Mouse (Mus musculus): ENCODE measurements at regions not wholly inside any gene's neighbourhood (a gene's known extent, or its start where the extent isn't known, plus 50 kb on each side); places are given as distances from the start of the nearest gene placed in this dataset.
A peak's percentile ranks its signal among the peaks of the same experiment; 100 is the strongest.

DNA sequence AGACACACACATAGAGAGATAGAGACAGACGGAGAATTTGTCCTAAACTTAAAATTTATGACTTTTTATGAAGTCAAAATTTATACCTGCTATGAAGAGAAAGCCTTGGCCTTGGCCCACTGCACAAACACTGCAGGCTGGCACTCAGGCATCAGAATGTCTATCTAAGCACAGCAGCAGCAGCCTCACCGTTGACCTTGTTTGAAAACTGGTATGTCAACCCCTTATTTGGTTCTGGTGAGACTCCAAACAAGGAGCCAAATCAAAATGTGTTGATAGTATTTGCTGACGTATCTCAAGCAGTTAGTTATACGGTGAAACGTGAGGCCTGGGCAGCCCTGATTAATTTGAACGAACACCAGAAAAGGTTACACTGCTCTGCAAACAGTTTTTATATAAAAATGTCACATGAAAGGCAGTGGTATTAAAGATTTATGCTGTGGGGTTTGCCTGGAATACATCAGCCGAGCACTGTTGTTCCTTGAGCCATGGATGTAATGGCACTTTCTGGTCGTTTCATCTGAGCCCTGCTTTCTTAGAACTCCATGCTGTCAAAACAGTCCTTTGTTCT is 97.1 kb upstream of the Gm9747 start:
- Histone ChIP-seq H3K36me3 (ENCODE audit: control insufficient read depth, insufficient read depth, low read length) (no peaks in the 10 kb centered on the region), H3K4me1 (ENCODE audit: control insufficient read depth, insufficient read depth, low read length) (no peaks in the 10 kb centered on the region), H3K9me3 (ENCODE audit: control insufficient read depth, low read length) (no peaks in the 10 kb centered on the region), H3K9ac (ENCODE audit: low read length) (no peak overlapping the region), H3K27ac (replicated peaks; ENCODE audit: low read depth, low read length) (no peak overlapping the region), H3K27me3 (ENCODE audit: control insufficient read depth, insufficient read depth, low read length) (no peaks in the 10 kb centered on the region), H3K4me3 (ENCODE audit: low read depth, low read length) (no peak overlapping the region), H3K4me2 (ENCODE audit: low read depth, severe bottlenecking) (no peak overlapping the region)
- ATAC-seq (ENCODE audit: insufficient number of reproducible peaks, low FRiP score, low TSS enrichment, low read depth) = peak; percentile 76; the same call in 1 of the 2 replicates
- peak; percentile 48 for DNase-seq (ENCODE audit: low spot score)
- WGBS = 23% methylated on average over 8 of the region's 8 CpGs

DNA sequence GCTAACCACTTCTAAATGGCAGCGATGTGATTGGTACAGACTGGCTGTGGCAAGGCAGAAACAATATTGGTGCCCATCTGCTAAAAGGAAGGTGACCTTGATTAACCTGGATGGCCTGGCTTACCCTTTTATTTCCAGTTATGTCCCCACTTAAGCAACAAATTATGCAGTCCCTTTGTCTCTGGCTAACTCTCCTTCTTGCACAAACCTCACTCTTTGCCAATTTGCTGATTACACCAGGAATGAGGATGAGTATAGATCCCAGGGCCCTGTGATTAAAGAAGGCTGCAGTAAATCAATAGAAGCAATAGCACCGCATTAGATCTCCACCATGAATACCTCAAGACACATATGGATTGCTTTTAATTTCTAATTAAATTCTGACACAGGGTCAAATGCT is 87.7 kb upstream of the Gm9747 start:
- Histone ChIP-seq H3K36me3 (ENCODE audit: control insufficient read depth, insufficient read depth, low read length) (no peaks in the 10 kb centered on the region), H3K4me2 (ENCODE audit: low read depth, severe bottlenecking) (no peak overlapping the region), H3K27me3 (ENCODE audit: control insufficient read depth, insufficient read depth, low read length) (no peaks in the 10 kb centered on the region), H3K4me3 (ENCODE audit: low read depth, low read length) (no peak overlapping the region), H3K9ac (ENCODE audit: low read length) (no peak overlapping the region), H3K4me1 (ENCODE audit: control insufficient read depth, insufficient read depth, low read length) (no peaks in the 10 kb centered on the region), H3K9me3 (ENCODE audit: control insufficient read depth, low read length) (no peaks in the 10 kb centered on the region), H3K27ac (replicated peaks; ENCODE audit: low read depth, low read length) (no peak overlapping the region)
- no peak for DNase-seq (ENCODE audit: low spot score)
- WGBS = 79% methylated on average over 2 of the region's 2 CpGs
- no peak for ATAC-seq (ENCODE audit: insufficient number of reproducible peaks, low FRiP score, low TSS enrichment, low read depth)

DNA sequence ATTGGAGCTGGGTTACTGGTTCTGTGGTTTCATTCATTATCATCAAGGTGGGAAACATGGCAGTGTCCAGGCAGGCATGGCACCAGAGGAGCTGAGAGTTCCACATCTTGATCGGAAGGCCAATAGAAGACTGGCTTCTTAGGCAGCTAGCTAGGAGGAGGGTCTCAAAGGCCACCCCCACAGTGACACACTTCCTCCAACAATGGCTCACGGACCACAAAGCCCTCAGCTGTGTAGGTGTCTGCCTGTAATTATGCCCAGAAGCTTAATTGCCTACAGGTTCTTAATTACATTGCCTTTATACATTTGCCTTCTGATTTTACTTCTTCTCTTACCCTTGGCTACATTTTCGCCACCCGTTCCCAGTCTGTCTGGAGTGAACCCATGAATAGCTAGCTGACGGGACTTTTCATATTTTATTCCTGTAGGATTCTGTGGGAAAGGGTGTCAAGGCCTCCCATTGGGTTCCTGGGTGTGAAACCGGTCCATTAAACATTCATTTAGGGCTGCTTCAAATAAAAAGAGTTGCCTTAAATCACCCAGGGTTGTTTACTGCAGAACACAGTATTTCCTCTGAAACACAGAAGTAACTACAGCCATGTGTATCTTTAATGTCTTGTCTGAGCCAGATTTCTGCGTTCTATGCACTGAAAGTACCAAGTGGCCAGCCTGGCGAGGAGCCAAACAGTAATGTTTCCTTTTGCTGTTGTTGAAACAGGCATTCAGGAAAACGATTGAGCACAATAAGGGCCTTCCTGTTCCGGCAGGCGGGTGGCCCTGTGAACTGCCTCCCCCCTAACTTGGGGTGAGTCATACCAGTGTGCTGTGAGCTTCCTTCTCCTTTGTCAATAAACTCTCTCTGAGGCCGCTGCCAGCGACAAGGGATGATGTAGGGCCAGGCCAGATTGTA is 82.4 kb upstream of the Gm9747 start:
- ATAC-seq (ENCODE audit: insufficient number of reproducible peaks, low FRiP score, low TSS enrichment, low read depth) (0 out of 2 replicates have a peak, but pooled peaks have one; percentile 54), DNase-seq (ENCODE audit: low spot score) (peak; percentile 59)
- Histone ChIP-seq H3K27ac (replicated peaks; ENCODE audit: low read depth, low read length) (peak overlapping the region; percentile 57; the same call in 1 of the 2 replicates), H3K4me1 (ENCODE audit: control insufficient read depth, insufficient read depth, low read length) (no peaks in the 10 kb centered on the region), H3K9ac (ENCODE audit: low read length) (no peak overlapping the region), H3K9me3 (ENCODE audit: control insufficient read depth, low read length) (no peaks in the 10 kb centered on the region), H3K4me3 (ENCODE audit: low read depth, low read length) (no peak overlapping the region), H3K4me2 (ENCODE audit: low read depth, severe bottlenecking) (no peak overlapping the region), H3K36me3 (ENCODE audit: control insufficient read depth, insufficient read depth, low read length) (no peaks in the 10 kb centered on the region), H3K27me3 (ENCODE audit: control insufficient read depth, insufficient read depth, low read length) (no peaks in the 10 kb centered on the region)
- 48% methylated on average over 13 of the region's 13 CpGs for WGBS

DNA sequence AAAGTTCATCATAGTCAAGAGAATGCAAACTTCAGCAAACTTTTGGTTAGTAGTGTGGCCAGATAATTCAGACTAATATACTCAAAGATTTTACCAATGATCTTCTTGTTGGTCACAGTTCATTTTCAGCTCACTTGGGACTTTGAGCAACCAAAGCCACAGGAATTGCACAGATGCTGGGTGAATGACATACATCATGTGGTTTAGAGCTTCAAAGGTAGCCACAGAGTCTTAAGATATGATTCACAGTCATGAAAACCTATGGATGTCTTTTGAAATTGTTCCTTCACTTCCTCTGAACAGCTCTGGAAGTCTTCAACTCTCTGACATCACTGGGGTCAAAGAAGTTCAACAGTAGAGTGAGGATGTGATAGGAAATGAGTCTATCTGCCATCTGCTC is 77.0 kb upstream of the Gm9747 start:
- Histone ChIP-seq H3K4me3 (ENCODE audit: low read depth, low read length) (no peak overlapping the region), H3K9ac (ENCODE audit: low read length) (no peak overlapping the region), H3K9me3 (ENCODE audit: control insufficient read depth, low read length) (no peaks in the 10 kb centered on the region), H3K4me1 (ENCODE audit: control insufficient read depth, insufficient read depth, low read length) (no peaks in the 10 kb centered on the region), H3K27me3 (ENCODE audit: control insufficient read depth, insufficient read depth, low read length) (no peaks in the 10 kb centered on the region), H3K4me2 (ENCODE audit: low read depth, severe bottlenecking) (no peak overlapping the region), H3K36me3 (ENCODE audit: control insufficient read depth, insufficient read depth, low read length) (no peaks in the 10 kb centered on the region), H3K27ac (replicated peaks; ENCODE audit: low read depth, low read length) (no peak overlapping the region)
- DNase-seq (ENCODE audit: low spot score) (peak; percentile 9), ATAC-seq (ENCODE audit: insufficient number of reproducible peaks, low FRiP score, low TSS enrichment, low read depth) (no peak)

DNA sequence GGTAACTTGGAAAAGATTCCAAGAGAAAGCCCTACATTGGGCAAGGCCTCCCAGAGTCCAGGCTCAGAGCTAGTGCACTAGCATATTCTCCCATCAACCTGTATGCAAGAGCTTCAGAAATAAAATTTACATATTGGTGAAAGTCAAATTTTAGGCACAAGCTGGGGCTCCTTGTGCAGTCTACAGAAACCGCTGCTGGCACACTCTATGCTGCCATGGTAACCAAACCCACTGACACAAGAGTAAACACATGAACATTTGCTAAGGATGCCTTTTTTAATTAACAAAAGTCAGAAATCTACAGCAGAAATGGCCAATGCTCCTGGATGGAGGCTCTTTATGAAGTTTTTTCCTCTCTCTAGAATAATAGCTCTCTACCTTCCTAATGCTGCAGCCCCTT is 75.9 kb upstream of the Gm9747 start:
- no peak overlapping the region for H3K9ac ChIP-seq (ENCODE audit: low read length)
- H3K4me1 ChIP-seq (ENCODE audit: control insufficient read depth, insufficient read depth, low read length) = no peaks in the 10 kb centered on the region
- H3K27ac ChIP-seq (replicated peaks; ENCODE audit: low read depth, low read length) = no peak overlapping the region
- no peak overlapping the region for H3K4me3 ChIP-seq (ENCODE audit: low read depth, low read length)
- ATAC-seq (ENCODE audit: insufficient number of reproducible peaks, low FRiP score, low TSS enrichment, low read depth) (no peak), DNase-seq (ENCODE audit: low spot score) (peak; percentile 8)
- H3K9me3 ChIP-seq (ENCODE audit: control insufficient read depth, low read length) = no peaks in the 10 kb centered on the region
- WGBS = 88% methylated on average over 1 of the region's 1 CpGs
- no peak overlapping the region for H3K4me2 ChIP-seq (ENCODE audit: low read depth, severe bottlenecking)
- H3K36me3 ChIP-seq (ENCODE audit: control insufficient read depth, insufficient read depth, low read length) = no peaks in the 10 kb centered on the region
- no peaks in the 10 kb centered on the region for H3K27me3 ChIP-seq (ENCODE audit: control insufficient read depth, insufficient read depth, low read length)

DNA sequence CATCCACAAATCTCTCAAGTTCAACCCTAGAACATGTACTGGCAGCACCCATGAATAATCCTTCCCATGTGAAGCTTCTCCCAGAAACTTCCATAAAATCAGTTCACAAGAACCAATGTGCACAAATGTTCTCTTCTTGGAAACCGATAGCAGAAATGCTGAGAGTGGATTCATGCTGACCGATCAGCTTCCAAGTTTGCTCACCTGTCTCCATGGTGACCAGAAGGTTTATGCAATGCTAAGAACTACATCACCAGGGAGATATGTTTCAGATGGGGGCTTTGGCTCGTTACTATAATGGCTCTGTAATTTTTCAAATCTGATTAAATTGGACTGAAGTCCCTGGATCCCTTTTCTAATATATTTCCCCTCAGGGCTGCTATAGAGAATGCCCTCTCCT is 74.4 kb upstream of the Gm9747 start:
- DNase-seq (ENCODE audit: low spot score) (peak; percentile 11), ATAC-seq (ENCODE audit: insufficient number of reproducible peaks, low FRiP score, low TSS enrichment, low read depth) (no peak)
- H3K9me3 ChIP-seq (ENCODE audit: control insufficient read depth, low read length) = no peaks in the 10 kb centered on the region
- H3K9ac ChIP-seq (ENCODE audit: low read length) = no peak overlapping the region
- H3K27ac ChIP-seq (replicated peaks; ENCODE audit: low read depth, low read length) = no peak overlapping the region
- no peaks in the 10 kb centered on the region for H3K4me1 ChIP-seq (ENCODE audit: control insufficient read depth, insufficient read depth, low read length)
- H3K4me3 ChIP-seq (ENCODE audit: low read depth, low read length) = no peak overlapping the region
- no peaks in the 10 kb centered on the region for H3K27me3 ChIP-seq (ENCODE audit: control insufficient read depth, insufficient read depth, low read length)
- no peak overlapping the region for H3K4me2 ChIP-seq (ENCODE audit: low read depth, severe bottlenecking)
- 84% methylated on average over 3 of the region's 3 CpGs for WGBS
- H3K36me3 ChIP-seq (ENCODE audit: control insufficient read depth, insufficient read depth, low read length) = no peaks in the 10 kb centered on the region

DNA sequence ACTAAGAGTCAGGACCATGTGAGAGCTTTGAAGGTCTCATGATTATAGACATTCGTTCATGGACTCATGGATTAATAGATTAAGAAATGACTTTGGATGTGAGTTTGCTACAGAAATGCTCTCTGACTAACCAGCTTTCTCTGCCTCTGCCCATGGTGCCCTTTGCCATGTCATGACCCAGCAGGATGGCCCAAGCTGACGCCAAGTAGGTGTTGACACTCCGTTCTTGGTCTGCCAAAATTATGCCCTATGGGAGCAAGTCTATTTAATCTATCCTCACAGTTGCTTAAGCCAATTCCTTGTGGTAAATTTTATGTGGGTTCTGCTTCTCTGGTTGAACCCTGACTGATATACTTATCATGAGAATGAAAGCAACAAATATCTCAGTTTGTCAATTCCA is 73.7 kb upstream of the Gm9747 start:
- H3K4me3 ChIP-seq (ENCODE audit: low read depth, low read length) = no peak overlapping the region
- H3K4me1 ChIP-seq (ENCODE audit: control insufficient read depth, insufficient read depth, low read length) = no peaks in the 10 kb centered on the region
- 94% methylated on average over 3 of the region's 3 CpGs for WGBS
- H3K27me3 ChIP-seq (ENCODE audit: control insufficient read depth, insufficient read depth, low read length) = no peaks in the 10 kb centered on the region
- peak; percentile 9 for DNase-seq (ENCODE audit: low spot score)
- no peaks in the 10 kb centered on the region for H3K36me3 ChIP-seq (ENCODE audit: control insufficient read depth, insufficient read depth, low read length)
- no peaks in the 10 kb centered on the region for H3K9me3 ChIP-seq (ENCODE audit: control insufficient read depth, low read length)
- H3K4me2 ChIP-seq (ENCODE audit: low read depth, severe bottlenecking) = no peak overlapping the region
- no peak overlapping the region for H3K9ac ChIP-seq (ENCODE audit: low read length)
- no peak for ATAC-seq (ENCODE audit: insufficient number of reproducible peaks, low FRiP score, low TSS enrichment, low read depth)
- no peak overlapping the region for H3K27ac ChIP-seq (replicated peaks; ENCODE audit: low read depth, low read length)

DNA sequence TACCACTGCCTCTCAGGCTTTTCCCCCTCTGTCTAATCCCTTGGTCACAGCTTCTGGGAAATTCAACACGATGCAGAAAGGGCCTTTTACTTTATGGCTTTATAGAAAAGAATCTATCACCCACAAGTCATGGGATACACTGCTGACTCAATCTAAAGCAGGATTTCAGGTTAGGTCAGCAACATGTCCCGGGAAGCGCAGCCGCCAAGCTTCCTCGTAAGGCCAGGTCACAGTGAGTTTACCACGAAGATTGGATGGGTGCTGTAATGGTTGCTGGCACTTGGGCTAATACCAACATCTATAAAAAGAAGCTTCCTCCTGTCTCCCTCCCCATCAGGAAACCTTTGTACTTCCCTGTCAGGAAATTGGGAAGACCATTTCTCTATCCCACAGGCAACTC is 70.0 kb upstream of the Gm9747 start:
- ATAC-seq (ENCODE audit: insufficient number of reproducible peaks, low FRiP score, low TSS enrichment, low read depth) = no peak
- Histone ChIP-seq H3K9ac (ENCODE audit: low read length) (no peak overlapping the region), H3K4me1 (ENCODE audit: control insufficient read depth, insufficient read depth, low read length) (no peaks in the 10 kb centered on the region), H3K4me3 (ENCODE audit: low read depth, low read length) (no peak overlapping the region), H3K9me3 (ENCODE audit: control insufficient read depth, low read length) (no peaks in the 10 kb centered on the region), H3K27ac (replicated peaks; ENCODE audit: low read depth, low read length) (no peak overlapping the region), H3K27me3 (ENCODE audit: control insufficient read depth, insufficient read depth, low read length) (no peaks in the 10 kb centered on the region), H3K4me2 (ENCODE audit: low read depth, severe bottlenecking) (no peak overlapping the region), H3K36me3 (ENCODE audit: control insufficient read depth, insufficient read depth, low read length) (no peaks in the 10 kb centered on the region)
- peak; percentile 16 for DNase-seq (ENCODE audit: low spot score)
- WGBS = 88% methylated on average over 6 of the region's 6 CpGs
